Mouse (Mus musculus): ENCODE data around the gene Acap1. TPM values are rescaled to one million over a fixed set of nuclear protein-coding genes. Genes with fewer than 3 reads are reported as not detected.

The Acap1 gene
- polyA plus RNA-seq, 1 experiment = 179 TPM

- under 1% methylated on average over 34 of the region's 34 CpGs for WGBS
- Histone ChIP-seq H3K4me1 (ENCODE audit: control insufficient read depth, insufficient read depth, low read length) (peaks cover 2% of the 10 kb centered on the region), H3K27ac (ENCODE audit: control insufficient read depth, insufficient read depth, low read depth, low read length, poor library complexity) (peak within 1 kb of the TSS; percentile 75), H3K4me3 (replicated peaks; ENCODE audit: control insufficient read depth, low read depth, low read length) (peak within 1 kb of the TSS; percentile 89)
- peak; percentile 91; the same call in 1 of the 2 replicates for TF ChIP-seq POLR2A (IDR thresholded peaks at IDR 0.05; ENCODE audit: borderline replicate concordance, control insufficient read depth, low read depth, low read length)
- TF ChIP-seq CTCF (IDR thresholded peaks at IDR 0.05; ENCODE audit: control insufficient read depth, insufficient read depth, low read length) = no peak
These were observed 57.2 kb downstream of the Acap1 start, which contains the start of gene Tmem256 for GRCm38 (mm10) chr11:69837952-69838713. Gene Tmem256 (plus strand): TSS chr11:69838514.

- WGBS = under 1% methylated on average over 32 of the region's 32 CpGs
These were observed 57.8 kb downstream of the Acap1 start, which contains the start of gene Nlgn2 for GRCm38 (mm10) chr11:69837604-69837951. Gene Nlgn2 (minus strand): TSS chr11:69837784.

GRCm38 (mm10) chr11:69836703-69837576 lies 58.4 kb downstream of the Acap1 start:
- no peak overlapping the region for H3K27ac ChIP-seq (ENCODE audit: control insufficient read depth, insufficient read depth, low read depth, low read length, poor library complexity)
- TF ChIP-seq POLR2A (IDR thresholded peaks at IDR 0.05; ENCODE audit: borderline replicate concordance, control insufficient read depth, low read depth, low read length) (no peak), CTCF (IDR thresholded peaks at IDR 0.05; ENCODE audit: control insufficient read depth, insufficient read depth, low read length) (no peak)
- H3K4me1 ChIP-seq (ENCODE audit: control insufficient read depth, insufficient read depth, low read length) = peaks cover 2% of the 10 kb centered on the region
- WGBS = 4% methylated on average over 52 of the region's 52 CpGs
- peak overlapping the region; percentile 1 for H3K4me3 ChIP-seq (replicated peaks; ENCODE audit: control insufficient read depth, low read depth, low read length)

More at GRCm38 (mm10) chr11:69837604-69837951, 57.8 kb downstream of the Acap1 start, which contains the start of gene Nlgn2:
- peaks cover 2% of the 10 kb centered on the region for H3K4me1 ChIP-seq (ENCODE audit: control insufficient read depth, insufficient read depth, low read length)
- TF ChIP-seq CTCF (IDR thresholded peaks at IDR 0.05; ENCODE audit: control insufficient read depth, insufficient read depth, low read length) (no peak), POLR2A (IDR thresholded peaks at IDR 0.05; ENCODE audit: borderline replicate concordance, control insufficient read depth, low read depth, low read length) (no peak)
- peak within 1 kb of the TSS; percentile 75 for H3K27ac ChIP-seq (ENCODE audit: control insufficient read depth, insufficient read depth, low read depth, low read length, poor library complexity)
- H3K4me3 ChIP-seq (replicated peaks; ENCODE audit: control insufficient read depth, low read depth, low read length) = peak within 1 kb of the TSS; percentile 89

GRCm38 (mm10) chr11:69835966-69836335 lies 59.4 kb downstream of the Acap1 start:
- H3K4me3 ChIP-seq (replicated peaks; ENCODE audit: control insufficient read depth, low read depth, low read length) = no peak overlapping the region
- no peak overlapping the region for H3K27ac ChIP-seq (ENCODE audit: control insufficient read depth, insufficient read depth, low read depth, low read length, poor library complexity)
- TF ChIP-seq CTCF (IDR thresholded peaks at IDR 0.05; ENCODE audit: control insufficient read depth, insufficient read depth, low read length) (no peak), POLR2A (IDR thresholded peaks at IDR 0.05; ENCODE audit: borderline replicate concordance, control insufficient read depth, low read depth, low read length) (no peak)
- WGBS = 54% methylated on average over 4 of the region's 4 CpGs
- peaks cover 2% of the 10 kb centered on the region for H3K4me1 ChIP-seq (ENCODE audit: control insufficient read depth, insufficient read depth, low read length)

GRCm38 (mm10) chr11:69835326-69835965 lies 59.9 kb downstream of the Acap1 start:
- peaks cover 2% of the 10 kb centered on the region for H3K4me1 ChIP-seq (ENCODE audit: control insufficient read depth, insufficient read depth, low read length)

GRCm38 (mm10) chr11:69834001-69834549 lies 61.3 kb downstream of the Acap1 start:
- H3K4me3 ChIP-seq (replicated peaks; ENCODE audit: control insufficient read depth, low read depth, low read length) = peak overlapping the region; percentile 29
- H3K27ac ChIP-seq (ENCODE audit: control insufficient read depth, insufficient read depth, low read depth, low read length, poor library complexity) = no peak overlapping the region

More at GRCm38 (mm10) chr11:69835326-69835965, 59.9 kb downstream of the Acap1 start:
- Histone ChIP-seq H3K27ac (ENCODE audit: control insufficient read depth, insufficient read depth, low read depth, low read length, poor library complexity) (no peak overlapping the region), H3K4me3 (replicated peaks; ENCODE audit: control insufficient read depth, low read depth, low read length) (no peak overlapping the region)
- 57% methylated on average over 9 of the region's 9 CpGs for WGBS
- TF ChIP-seq POLR2A (IDR thresholded peaks at IDR 0.05; ENCODE audit: borderline replicate concordance, control insufficient read depth, low read depth, low read length) = no peak
- no peak for TF ChIP-seq CTCF (IDR thresholded peaks at IDR 0.05; ENCODE audit: control insufficient read depth, insufficient read depth, low read length)

GRCm38 (mm10) chr11:69833554-69833953 lies 61.8 kb downstream of the Acap1 start:
- Histone ChIP-seq H3K27ac (ENCODE audit: control insufficient read depth, insufficient read depth, low read depth, low read length, poor library complexity) (no peak overlapping the region), H3K4me3 (replicated peaks; ENCODE audit: control insufficient read depth, low read depth, low read length) (peak overlapping the region; percentile 29), H3K4me1 (ENCODE audit: control insufficient read depth, insufficient read depth, low read length) (peaks cover 2% of the 10 kb centered on the region)
- 35% methylated on average over 8 of the region's 8 CpGs for WGBS
- no peak for TF ChIP-seq POLR2A (IDR thresholded peaks at IDR 0.05; ENCODE audit: borderline replicate concordance, control insufficient read depth, low read depth, low read length)
- TF ChIP-seq CTCF (IDR thresholded peaks at IDR 0.05; ENCODE audit: control insufficient read depth, insufficient read depth, low read length) = no peak

More at GRCm38 (mm10) chr11:69834001-69834549, 61.3 kb downstream of the Acap1 start:
- WGBS = 6% methylated on average over 28 of the region's 48 CpGs
- H3K4me1 ChIP-seq (ENCODE audit: control insufficient read depth, insufficient read depth, low read length) = peaks cover 2% of the 10 kb centered on the region
- no peak for TF ChIP-seq CTCF (IDR thresholded peaks at IDR 0.05; ENCODE audit: control insufficient read depth, insufficient read depth, low read length)
- peak; percentile 28; the same call in 1 of the 2 replicates for TF ChIP-seq POLR2A (IDR thresholded peaks at IDR 0.05; ENCODE audit: borderline replicate concordance, control insufficient read depth, low read depth, low read length)

Other genes with a start within 250 kb of the Acap1 start
- not detected in 2 replicates for gene Sox15, start 240.2 kb downstream of the Acap1 start, polyA plus RNA-seq (2011; ENCODE audit: insufficient read depth, insufficient read length, low replicate concordance, missing spikeins)
- 62.4 and 109 TPM in 2 replicates for gene Mpdu1, start 232.9 kb downstream of the Acap1 start, polyA plus RNA-seq (2011; ENCODE audit: insufficient read depth, insufficient read length, low replicate concordance, missing spikeins)
- gene Cd68, start 229.4 kb downstream of the Acap1 start, polyA plus RNA-seq (2011; ENCODE audit: insufficient read depth, insufficient read length, low replicate concordance, missing spikeins) = 28.0 and 51.6 TPM in 2 replicates
- gene Eif4a1, start 223.1 kb downstream of the Acap1 start, polyA plus RNA-seq (2011; ENCODE audit: insufficient read depth, insufficient read length, low replicate concordance, missing spikeins) = 268 and 540 TPM in 2 replicates
- gene Senp3, start 213.5 kb downstream of the Acap1 start, polyA plus RNA-seq (2011; ENCODE audit: insufficient read depth, insufficient read length, low replicate concordance, missing spikeins) = 46.3 and 67.8 TPM in 2 replicates
- gene Tnfsf13, start 209.8 kb downstream of the Acap1 start, polyA plus RNA-seq (2011; ENCODE audit: insufficient read depth, insufficient read length, low replicate concordance, missing spikeins) = 2.3 and 3.1 TPM in 2 replicates
- 4.2 and 7.1 TPM in 2 replicates for gene Tnfsf12, start 199.7 kb downstream of the Acap1 start, polyA plus RNA-seq (2011; ENCODE audit: insufficient read depth, insufficient read length, low replicate concordance, missing spikeins)
- 7.6 and 17.0 TPM in 2 replicates for gene Tnfsfm13, start 199.4 kb downstream of the Acap1 start, polyA plus RNA-seq (2011; ENCODE audit: insufficient read depth, insufficient read length, low replicate concordance, missing spikeins)
- gene Polr2a, start 136.9 kb downstream of the Acap1 start, polyA plus RNA-seq (2011; ENCODE audit: insufficient read depth, insufficient read length, low replicate concordance, missing spikeins) = 28.8 and 49.2 TPM in 2 replicates
- gene Slc35g3, start 133.6 kb downstream of the Acap1 start, polyA plus RNA-seq (2011; ENCODE audit: insufficient read depth, insufficient read length, low replicate concordance, missing spikeins) = not detected in 2 replicates
- gene Zbtb4, start 129.6 kb downstream of the Acap1 start, polyA plus RNA-seq (2011; ENCODE audit: insufficient read depth, insufficient read length, low replicate concordance, missing spikeins) = 8.4 and 13.8 TPM in 2 replicates
- 1.8 and 3.5 TPM in 2 replicates for gene Chrnb1, start 99.6 kb downstream of the Acap1 start, polyA plus RNA-seq (2011; ENCODE audit: insufficient read depth, insufficient read length, low replicate concordance, missing spikeins)
- 0.32 and 1.00 TPM in 2 replicates for gene Fgf11, start 93.7 kb downstream of the Acap1 start, polyA plus RNA-seq (2011; ENCODE audit: insufficient read depth, insufficient read length, low replicate concordance, missing spikeins)
- gene Tmem102, start 89.9 kb downstream of the Acap1 start, polyA plus RNA-seq (2011; ENCODE audit: insufficient read depth, insufficient read length, low replicate concordance, missing spikeins) = not detected in 2 replicates
- gene Gm39566, start 80.2 kb downstream of the Acap1 start, polyA plus RNA-seq (2011; ENCODE audit: insufficient read depth, insufficient read length, low replicate concordance, missing spikeins) = not detected in 2 replicates
- not detected in 2 replicates for gene Spem2, start 77.1 kb downstream of the Acap1 start, polyA plus RNA-seq (2011; ENCODE audit: insufficient read depth, insufficient read length, low replicate concordance, missing spikeins)
- gene Spem1, start 73.4 kb downstream of the Acap1 start, polyA plus RNA-seq (2011; ENCODE audit: insufficient read depth, insufficient read length, low replicate concordance, missing spikeins) = not detected in 2 replicates
- 5.3 and 6.0 TPM in 2 replicates for gene Nlgn2, start 57.8 kb downstream of the Acap1 start, polyA plus RNA-seq (2011; ENCODE audit: insufficient read depth, insufficient read length, low replicate concordance, missing spikeins)
- 180 and 202 TPM in 2 replicates for gene Tmem256, start 57.0 kb downstream of the Acap1 start, polyA plus RNA-seq (2011; ENCODE audit: insufficient read depth, insufficient read length, low replicate concordance, missing spikeins)
- gene Plscr3, start 49.2 kb downstream of the Acap1 start, polyA plus RNA-seq (2011; ENCODE audit: insufficient read depth, insufficient read length, low replicate concordance, missing spikeins) = 38.3 and 50.9 TPM in 2 replicates
- 2.9 and 5.4 TPM in 2 replicates for gene Tnk1, start 36.8 kb downstream of the Acap1 start, polyA plus RNA-seq (2011; ENCODE audit: insufficient read depth, insufficient read length, low replicate concordance, missing spikeins)
- not detected in 2 replicates for gene Tmem95, start 17.5 kb downstream of the Acap1 start, polyA plus RNA-seq (2011; ENCODE audit: insufficient read depth, insufficient read length, low replicate concordance, missing spikeins)
- 1.8 and 3.6 TPM in 2 replicates for gene Kctd11, start 14.1 kb downstream of the Acap1 start, polyA plus RNA-seq (2011; ENCODE audit: insufficient read depth, insufficient read length, low replicate concordance, missing spikeins)
- gene 2810408A11Rik, start 5.4 kb upstream of the Acap1 start, polyA plus RNA-seq (2011; ENCODE audit: insufficient read depth, insufficient read length, low replicate concordance, missing spikeins) = 2.7 and 5.6 TPM in 2 replicates
- gene Neurl4, start 5.5 kb upstream of the Acap1 start, polyA plus RNA-seq (2011; ENCODE audit: insufficient read depth, insufficient read length, low replicate concordance, missing spikeins) = 25.7 and 38.2 TPM in 2 replicates
- 120 and 203 TPM in 2 replicates for gene Gps2, start 18.3 kb upstream of the Acap1 start, polyA plus RNA-seq (2011; ENCODE audit: insufficient read depth, insufficient read length, low replicate concordance, missing spikeins)
- 378 and 387 TPM in 2 replicates for gene Eif5a, start 26.4 kb upstream of the Acap1 start, polyA plus RNA-seq (2011; ENCODE audit: insufficient read depth, insufficient read length, low replicate concordance, missing spikeins)
- gene Ybx2, start 40.3 kb upstream of the Acap1 start, polyA plus RNA-seq (2011; ENCODE audit: insufficient read depth, insufficient read length, low replicate concordance, missing spikeins) = 1.2 and 1.5 TPM in 2 replicates
- 24.5 and 32.2 TPM in 2 replicates for gene Slc2a4, start 52.6 kb upstream of the Acap1 start, polyA plus RNA-seq (2011; ENCODE audit: insufficient read depth, insufficient read length, low replicate concordance, missing spikeins)
- gene Cldn7, start 69.2 kb upstream of the Acap1 start, polyA plus RNA-seq (2011; ENCODE audit: insufficient read depth, insufficient read length, low replicate concordance, missing spikeins) = not detected in 2 replicates
- gene Ctdnep1, start 85.6 kb upstream of the Acap1 start, polyA plus RNA-seq (2011; ENCODE audit: insufficient read depth, insufficient read length, low replicate concordance, missing spikeins) = 42.5 and 60.6 TPM in 2 replicates
- 27.2 and 50.6 TPM in 2 replicates for gene Elp5, start 87.0 kb upstream of the Acap1 start, polyA plus RNA-seq (2011; ENCODE audit: insufficient read depth, insufficient read length, low replicate concordance, missing spikeins)
- gene Gabarap, start 95.6 kb upstream of the Acap1 start, polyA plus RNA-seq (2011; ENCODE audit: insufficient read depth, insufficient read length, low replicate concordance, missing spikeins) = 204 and 443 TPM in 2 replicates
- 26.8 and 72.4 TPM in 2 replicates for gene Phf23, start 100.2 kb upstream of the Acap1 start, polyA plus RNA-seq (2011; ENCODE audit: insufficient read depth, insufficient read length, low replicate concordance, missing spikeins)
- gene Dvl2, start 105.1 kb upstream of the Acap1 start, polyA plus RNA-seq (2011; ENCODE audit: insufficient read depth, insufficient read length, low replicate concordance, missing spikeins) = 4.4 and 12.8 TPM in 2 replicates
- gene Acadvl, start 119.9 kb upstream of the Acap1 start, polyA plus RNA-seq (2011; ENCODE audit: insufficient read depth, insufficient read length, low replicate concordance, missing spikeins) = 26.3 and 28.9 TPM in 2 replicates
- 5.4 and 19.4 TPM in 2 replicates for gene Dlg4, start 121.4 kb upstream of the Acap1 start, polyA plus RNA-seq (2011; ENCODE audit: insufficient read depth, insufficient read length, low replicate concordance, missing spikeins)
- 1.4 and 3.5 TPM in 2 replicates for gene Asgr1, start 158.5 kb upstream of the Acap1 start, polyA plus RNA-seq (2011; ENCODE audit: insufficient read depth, insufficient read length, low replicate concordance, missing spikeins)
- 1.2 and 5.1 TPM in 2 replicates for gene Asgr2, start 197.1 kb upstream of the Acap1 start, polyA plus RNA-seq (2011; ENCODE audit: insufficient read depth, insufficient read length, low replicate concordance, missing spikeins)
- gene Mgl2, start 234.8 kb upstream of the Acap1 start, polyA plus RNA-seq (2011; ENCODE audit: insufficient read depth, insufficient read length, low replicate concordance, missing spikeins) = 2.3 and 3.8 TPM in 2 replicates

Data from bone marrow, adult 2 months (tissue).